Mouse (Mus musculus) CH12.LX (cell line): ENCODE results near the gene Astn2. TPM values are rescaled to one million over a fixed set of nuclear protein-coding genes. Genes with fewer than 3 reads are reported as not detected.

Experiments
- DNase-seq: peaks from one replicate; pipeline ENCODE4 v3.0.0-alpha.2; 2013; ENCODE audit errors: extremely low read depth
- H3K27ac ChIP-seq: 2 replicates; pipeline ENCODE4 v1.5.1; 2012; ENCODE audit warnings: low read depth, mild to moderate bottlenecking, control low read depth, moderate library complexity; ENCODE audit not compliant: insufficient read depth
- H3K27me3 ChIP-seq: replicated peaks from 2 replicates; pipeline ENCODE3; 2012; ENCODE audit warnings: inconsistent platforms
- H3K36me3 ChIP-seq, 2 experiments: replicated peaks in 1 of 2; 2 replicates each; pipeline versions ENCODE3 to v1.6.1; 2012; ENCODE audit warnings: inconsistent platforms in 1 of 2, low read length in 1 of 2, mild to moderate bottlenecking in 1 of 2, mixed read lengths in 1 of 2, moderate library complexity in 1 of 2; ENCODE audit not compliant: control insufficient read depth in 1 of 2, insufficient read depth in 1 of 2
- H3K4me1 ChIP-seq, 2 experiments: 2 replicates each; pipeline ENCODE4 v1.6.1; 2012; ENCODE audit warnings: inconsistent platforms in 1 of 2, moderate library complexity in 1 of 2; ENCODE audit not compliant: insufficient read depth in 2 of 2, control insufficient read depth in 1 of 2
- H3K4me2 ChIP-seq: 2 replicates; pipeline ENCODE4 v1.6.1; 2012; ENCODE audit warnings: low read depth, mild to moderate bottlenecking, control low read depth; ENCODE audit not compliant: poor library complexity, insufficient read depth, severe bottlenecking
- H3K4me3 ChIP-seq, 3 experiments: fragments of 150-350 bp in 1 of 3; sonication (generic) in 1 of 3; replicated peaks in 1 of 3; 2 replicates each; pipeline versions ENCODE3 to v1.5.1; 2011 to 2012; ENCODE audit warnings: low read depth in 2 of 3, low read length in 2 of 3, mild to moderate bottlenecking in 2 of 3, moderate library complexity in 2 of 3, control low read depth in 1 of 3, improper control_type of control experiment in 1 of 3, inconsistent platforms in 1 of 3, mixed read lengths in 1 of 3; ENCODE audit not compliant: poor library complexity in 1 of 3
- H3K79me2 ChIP-seq: replicated peaks from 2 replicates; pipeline ENCODE4 v1.6.1; 2012; ENCODE audit warnings: mild to moderate bottlenecking, moderate library complexity; ENCODE audit not compliant: control insufficient read depth, poor library complexity, insufficient read depth, severe bottlenecking; ENCODE audit errors: extremely low read depth
- H3K9ac ChIP-seq: 2 replicates; pipeline ENCODE4 v1.6.1; 2012; ENCODE audit warnings: low read depth, mild to moderate bottlenecking, control low read depth, moderate library complexity; ENCODE audit not compliant: insufficient read depth
- H3K9me3 ChIP-seq: replicated peaks from 2 replicates; pipeline ENCODE3; 2012; ENCODE audit warnings: low read length, inconsistent platforms, mixed read lengths
- CHD1 ChIP-seq: IDR thresholded peaks from 2 replicates; pipeline ENCODE4 v1.6.1; 2012; ENCODE audit warnings: low read depth, low read length, improper control_type of control experiment, inconsistent platforms
- CHD2 ChIP-seq: IDR thresholded peaks from 2 replicates; pipeline ENCODE4 v1.6.1; 2011; ENCODE audit warnings: low read length, improper control_type of control experiment
- CTCF ChIP-seq, 2 experiments: IDR thresholded peaks in 1 of 2; conservative IDR thresholded peaks in 1 of 2; 2 replicates each; pipeline ENCODE4 v1.5.1; 2011 to 2012; ENCODE audit warnings: low read depth in 2 of 2, low read length in 2 of 2, improper control_type of control experiment in 1 of 2, inconsistent platforms in 1 of 2, mild to moderate bottlenecking in 1 of 2, moderate library complexity in 1 of 2
- E2F4 ChIP-seq: IDR thresholded peaks from 2 replicates; pipeline ENCODE4 v1.6.1; 2011; ENCODE audit warnings: low read depth, low read length, improper control_type of control experiment; ENCODE audit not compliant: insufficient replicate concordance
- ELF1 ChIP-seq: IDR thresholded peaks from 2 replicates; pipeline ENCODE4 v1.6.1; 2014; ENCODE audit warnings: low read depth, mild to moderate bottlenecking, inconsistent platforms, low read length, improper control_type of control experiment
- EP300 ChIP-seq: IDR thresholded peaks from 2 replicates; pipeline ENCODE4 v1.6.1; 2011; ENCODE audit warnings: low read length, improper control_type of control experiment
- GABPA ChIP-seq: IDR thresholded peaks from 2 replicates; pipeline ENCODE4 v1.6.1; 2012; ENCODE audit warnings: low read depth, low read length, improper control_type of control experiment, inconsistent platforms; ENCODE audit not compliant: insufficient replicate concordance
- HCFC1 ChIP-seq: IDR thresholded peaks from 2 replicates; pipeline ENCODE4 v1.6.1; 2012; ENCODE audit warnings: low read depth, mild to moderate bottlenecking, inconsistent platforms, low read length, improper control_type of control experiment
- JUN ChIP-seq: IDR thresholded peaks from 2 replicates; pipeline ENCODE4 v1.6.1; 2011; ENCODE audit warnings: low read depth, mild to moderate bottlenecking, low read length, improper control_type of control experiment, moderate library complexity; ENCODE audit not compliant: insufficient read depth
- JUND ChIP-seq: conservative IDR thresholded peaks from 2 replicates; pipeline ENCODE4 v1.6.1; 2011; ENCODE audit warnings: low read depth, low read length, improper control_type of control experiment
- KAT2A ChIP-seq: IDR thresholded peaks from 2 replicates; pipeline ENCODE4 v1.6.1; 2012; ENCODE audit warnings: low read length, improper control_type of control experiment, inconsistent platforms; ENCODE audit not compliant: insufficient replicate concordance
- MAX ChIP-seq: IDR thresholded peaks from 2 replicates; pipeline ENCODE4 v1.6.1; 2011; ENCODE audit warnings: low read length, improper control_type of control experiment
- MEF2A ChIP-seq: IDR thresholded peaks from 2 replicates; pipeline ENCODE4 v1.6.1; 2014; ENCODE audit warnings: low read depth, mild to moderate bottlenecking, inconsistent platforms, low read length, improper control_type of control experiment, borderline replicate concordance
- MXI1 ChIP-seq: IDR thresholded peaks from 2 replicates; pipeline ENCODE4 v1.6.1; 2011; ENCODE audit warnings: mild to moderate bottlenecking, low read depth, low read length, improper control_type of control experiment
- MYC ChIP-seq: IDR thresholded peaks from 2 replicates; pipeline ENCODE4 v1.6.1; 2011; ENCODE audit warnings: low read depth, mild to moderate bottlenecking, improper control_type of control experiment, low read length
- NELFE ChIP-seq: IDR thresholded peaks from 2 replicates; pipeline ENCODE4 v1.6.1; 2011; ENCODE audit warnings: low read depth, low read length, improper control_type of control experiment
- PAX5 ChIP-seq: IDR thresholded peaks from 2 replicates; pipeline ENCODE4 v1.6.1; 2012; ENCODE audit warnings: low read length, inconsistent platforms, mixed read lengths
- POLR2A ChIP-seq: IDR thresholded peaks from 2 replicates; pipeline ENCODE4 v1.6.1; 2011; ENCODE audit warnings: low read depth, mild to moderate bottlenecking, improper control_type of control experiment, low read length
- POLR2AphosphoS2 ChIP-seq: IDR thresholded peaks from 2 replicates; pipeline ENCODE4 v1.6.1; 2011; ENCODE audit warnings: low read depth, low read length, improper control_type of control experiment
- RAD21 ChIP-seq: IDR thresholded peaks from 2 replicates; pipeline ENCODE4 v1.6.1; 2011; ENCODE audit warnings: low read depth, mild to moderate bottlenecking, low read length, improper control_type of control experiment, moderate library complexity
- RCOR1 ChIP-seq: conservative IDR thresholded peaks from 2 replicates; pipeline ENCODE4 v1.6.1; 2012; ENCODE audit warnings: low read depth, mild to moderate bottlenecking, inconsistent platforms, low read length, improper control_type of control experiment
- SMC3 ChIP-seq: IDR thresholded peaks from 2 replicates; pipeline ENCODE4 v1.6.1; 2011; ENCODE audit warnings: low read depth, low read length, improper control_type of control experiment
- TBP ChIP-seq: conservative IDR thresholded peaks from 2 replicates; pipeline ENCODE4 v1.6.1; 2011; ENCODE audit warnings: low read depth, low read length, improper control_type of control experiment
- UBTF ChIP-seq: IDR thresholded peaks from 2 replicates; pipeline ENCODE4 v1.6.1; 2012; ENCODE audit warnings: low read depth, mild to moderate bottlenecking, inconsistent platforms, low read length, improper control_type of control experiment, moderate library complexity
- USF1 ChIP-seq: IDR thresholded peaks from 2 replicates; pipeline ENCODE4 v1.6.1; 2014; ENCODE audit warnings: low read depth, mild to moderate bottlenecking, inconsistent platforms, low read length, improper control_type of control experiment
- USF2 ChIP-seq: conservative IDR thresholded peaks from 2 replicates; pipeline ENCODE4 v1.6.1; 2011; ENCODE audit warnings: low read depth, low read length, improper control_type of control experiment
- ZKSCAN1 ChIP-seq: IDR thresholded peaks from 2 replicates; pipeline ENCODE4 v1.6.1; 2012; ENCODE audit warnings: low read depth, inconsistent platforms, low read length, improper control_type of control experiment, borderline replicate concordance
- ZMIZ1 ChIP-seq: IDR thresholded peaks from 2 replicates; pipeline ENCODE4 v1.6.1; 2012; ENCODE audit warnings: low read depth, mild to moderate bottlenecking, inconsistent platforms, low read length, improper control_type of control experiment
- ZNF384 ChIP-seq: IDR thresholded peaks from 2 replicates; pipeline ENCODE4 v1.6.1; 2012; ENCODE audit warnings: low read depth, low read length, improper control_type of control experiment, inconsistent platforms
- dilution Hi-C: fragments of 300-500 bp; cut with MboI; formaldehyde crosslinking; loops from 2 replicates; pipeline ENCODE4 v1.14.3; 2020; ENCODE audit warnings: low sequenced_read_pairs; ENCODE audit not compliant: extremely low pct_unique_long_range_greater_than_20kb, extremely low pct_ligation_motif_present
- in situ Hi-C: fragments of 300-500 bp; cut with MboI; formaldehyde crosslinking; loops from 3 replicates; pipeline ENCODE4 v1.14.3; 2019; ENCODE audit warnings: low sequenced_read_pairs, low pct_ligation_motif_present, low pct_unique_long_range_greater_than_20kb, mixed read lengths
- polyA plus RNA-seq: library from polyadenylated mRNA; unstranded; fragments of >175 nt; gene quantifications from 2 replicates; pipeline ENCODE4 v1.2.1, GENCODE M21; 2012; ENCODE audit warnings: low read depth; ENCODE audit not compliant: insufficient read length
- total RNA-seq, 2 experiments: library from RNA; depleted of rRNA; stranded (reverse); fragments of 300-350 nt in 1 of 2; fragments of >200 nt in 1 of 2; gene quantifications; 2 replicates each; pipeline ENCODE4 v1.2.3; 2012 to 2014

Astn2 gene
- total and polyA plus RNA-seq, 3 experiments: not detected

DNA sequence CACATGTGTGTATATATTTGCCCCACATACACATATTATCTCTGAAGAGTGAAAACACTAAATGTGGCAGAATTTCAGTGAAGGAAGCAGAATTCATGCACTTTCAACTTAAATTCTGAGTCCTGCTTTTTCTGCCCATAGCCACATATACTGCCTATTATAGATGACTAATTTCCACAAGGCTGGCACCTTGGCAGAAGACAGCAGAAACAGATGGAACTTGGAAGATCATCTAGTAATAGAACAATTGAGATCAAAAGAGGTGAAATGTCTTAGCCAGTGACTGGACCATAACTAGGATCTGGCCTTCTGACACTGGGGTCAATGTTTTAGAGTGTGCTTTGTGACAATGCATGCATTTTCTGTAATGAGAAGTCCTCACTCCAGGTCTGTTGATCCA, 119.4 kb downstream of the Astn2 start:
- Histone ChIP-seq H3K4me1 (no peaks in the 10 kb centered on the region), H3K4me2 (no peak overlapping the region), H3K9me3 (peaks cover 58% of the 10 kb centered on the region), H3K27ac (no peak overlapping the region), H3K79me2 (no peaks in the 10 kb centered on the region), H3K9ac (no peak overlapping the region), H3K4me3 (no peak overlapping the region), H3K27me3 (no peaks in the 10 kb centered on the region), H3K36me3 (no peaks in the 10 kb centered on the region)
- dilution Hi-C loops: no loop called here
- in situ Hi-C loops: no loop called here
- TF ChIP-seq ZNF384: no peak
- TF ChIP-seq MEF2A: no peak
- no peak for TF ChIP-seq EP300
- TF ChIP-seq NELFE: no peak
- TF ChIP-seq HCFC1: no peak
- no peak for DNase-seq

DNA sequence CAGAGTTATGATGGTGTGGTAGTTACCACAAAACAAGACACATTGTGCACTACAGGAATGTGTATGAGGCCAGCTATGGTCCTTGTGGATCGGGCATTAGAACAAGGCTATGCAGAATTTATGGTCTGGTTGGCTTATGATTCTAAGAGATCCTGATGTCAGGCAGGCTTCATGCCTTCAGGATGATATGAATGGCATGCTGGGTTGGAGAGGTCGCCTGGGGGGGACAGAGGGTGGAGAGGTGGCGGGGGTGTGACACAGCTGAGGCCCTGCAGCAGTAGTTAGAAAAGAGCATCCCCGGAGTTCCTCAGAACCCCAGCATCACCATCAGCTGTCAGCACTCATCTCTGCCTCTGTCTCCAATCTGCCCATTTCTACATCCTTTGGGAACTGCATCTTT, 128.3 kb downstream of the Astn2 start:
- dilution Hi-C loops (no loop called here), in situ Hi-C loops (no loop called here)

DNA sequence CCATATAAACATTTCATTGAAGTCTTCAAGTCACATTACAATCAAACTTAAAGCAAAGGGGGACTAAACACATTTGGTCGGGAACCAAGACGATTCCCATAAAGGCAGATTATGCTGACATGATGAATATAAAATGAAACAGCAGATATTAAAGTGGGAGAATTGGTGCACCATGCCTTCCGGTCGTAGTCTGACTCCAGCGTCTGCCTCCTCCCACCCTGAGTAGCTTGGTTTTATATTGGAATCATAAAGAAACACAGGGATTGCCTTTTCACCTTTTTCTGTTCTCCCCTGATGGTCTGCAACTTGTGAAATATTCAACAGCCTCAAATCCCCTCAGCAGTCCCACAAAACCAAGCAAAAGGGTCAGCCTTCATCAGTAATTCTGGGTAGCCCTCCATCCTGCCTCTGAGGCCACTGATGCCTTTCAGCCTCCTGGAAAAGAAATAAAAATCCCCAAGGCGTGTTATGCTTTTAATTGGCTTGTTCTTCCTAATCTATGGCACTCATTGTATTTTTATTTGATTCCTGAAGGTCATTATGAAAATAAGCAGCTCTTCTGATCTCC, 132.8 kb downstream of the Astn2 start:
- no peak overlapping the region for H3K27ac ChIP-seq
- no peak overlapping the region for H3K9ac ChIP-seq
- H3K4me1 ChIP-seq: no peaks in the 10 kb centered on the region
- peaks cover 43% of the 10 kb centered on the region for H3K9me3 ChIP-seq
- no peaks in the 10 kb centered on the region for H3K79me2 ChIP-seq
- TF ChIP-seq RCOR1: no peak
- TF ChIP-seq ZKSCAN1: no peak
- TF ChIP-seq ZMIZ1: no peak
- TF ChIP-seq USF2: no peak
- no peak for TF ChIP-seq ELF1
- no peak for TF ChIP-seq KAT2A
- TF ChIP-seq MEF2A: no peak
- TF ChIP-seq CHD1: no peak
- TF ChIP-seq GABPA: no peak
- no peak for TF ChIP-seq SMC3
- no peak for TF ChIP-seq MXI1
- TF ChIP-seq E2F4: no peak
- TF ChIP-seq CTCF (conservative IDR thresholded peaks at IDR 0.05 in 1 of 2, IDR thresholded peaks at IDR 0.05 in 1 of 2; ENCODE audit: low read depth in 2 of 2, low read length in 2 of 2): no peak
- no peak for TF ChIP-seq EP300
- TF ChIP-seq MYC: no peak
- TF ChIP-seq MAX: no peak
- TF ChIP-seq CHD2: no peak
- in situ Hi-C loops: no loop called here
- no peaks in the 10 kb centered on the region for H3K36me3 ChIP-seq
- no peak overlapping the region for H3K4me3 ChIP-seq
- no peaks in the 10 kb centered on the region for H3K27me3 ChIP-seq
- no peak for DNase-seq
- no peak overlapping the region for H3K4me2 ChIP-seq
- dilution Hi-C loops: no loop called here

More for the DNA sequence above, 128.3 kb downstream of the Astn2 start:
- Histone ChIP-seq H3K79me2 (no peaks in the 10 kb centered on the region), H3K27ac (no peak overlapping the region), H3K36me3 (no peaks in the 10 kb centered on the region), H3K4me1 (no peaks in the 10 kb centered on the region), H3K4me2 (no peak overlapping the region), H3K9me3 (peaks cover 54% of the 10 kb centered on the region), H3K9ac (no peak overlapping the region), H3K4me3 (no peak overlapping the region), H3K27me3 (no peaks in the 10 kb centered on the region)
- no peak for TF ChIP-seq KAT2A
- no peak for TF ChIP-seq RAD21
- TF ChIP-seq CHD1: no peak
- no peak for TF ChIP-seq JUN
- TF ChIP-seq JUND: no peak
- TF ChIP-seq POLR2AphosphoS2: no peak
- no peak for TF ChIP-seq USF2
- no peak for TF ChIP-seq ZNF384
- TF ChIP-seq CTCF (conservative IDR thresholded peaks at IDR 0.05 in 1 of 2, IDR thresholded peaks at IDR 0.05 in 1 of 2; ENCODE audit: low read depth in 2 of 2, low read length in 2 of 2): no peak
- TF ChIP-seq ELF1: no peak
- no peak for TF ChIP-seq UBTF
- TF ChIP-seq USF1: no peak
- TF ChIP-seq POLR2A: no peak
- TF ChIP-seq TBP: no peak
- no peak for TF ChIP-seq MEF2A
- no peak for TF ChIP-seq PAX5
- no peak for TF ChIP-seq ZKSCAN1
- DNase-seq: no peak
